Mouse (Mus musculus): ENCODE data around the gene Ddb2. TPM values are rescaled to one million over a fixed set of nuclear protein-coding genes. Genes with fewer than 3 reads are reported as not detected.

Ddb2 gene
- total and polyA plus RNA-seq, 3 experiments, result 2.7 to 8.5 (median 3.2) TPM

DNA sequence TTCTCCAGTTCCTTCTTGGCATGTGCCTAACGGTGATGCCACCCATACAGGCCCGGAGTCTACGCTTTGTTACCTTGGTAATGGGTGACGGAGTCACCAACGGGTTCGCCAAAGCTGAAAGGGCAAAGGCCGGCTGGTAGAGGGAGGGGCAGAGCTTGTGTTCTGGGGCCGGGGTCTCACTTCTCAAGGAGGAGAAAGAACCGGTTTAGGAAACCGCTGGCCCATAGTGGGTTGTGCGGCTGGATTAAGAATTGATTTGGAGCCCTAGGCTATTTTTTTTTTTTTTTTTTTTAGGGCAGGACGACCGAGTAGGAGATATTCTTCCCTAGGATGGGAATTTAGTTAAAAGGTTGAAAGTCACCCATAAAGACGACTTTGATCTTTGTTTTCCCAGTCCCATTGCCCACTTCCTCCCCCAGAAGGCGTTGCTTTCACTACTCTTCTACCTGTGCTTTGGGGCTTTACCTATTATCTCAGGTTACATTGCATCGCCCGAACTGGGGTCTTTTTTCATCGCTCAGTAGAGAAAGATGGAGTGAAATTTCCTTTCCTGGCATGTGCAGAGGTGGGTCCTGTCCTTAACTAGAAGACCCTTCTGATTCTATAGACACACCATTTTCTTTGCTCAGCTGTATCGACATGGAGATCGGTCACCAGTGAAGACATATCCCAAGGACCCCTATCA, 33.7 kb downstream of the Ddb2 start:
- peak overlapping the region; percentile 82 for H3K27ac ChIP-seq
- no peaks in the 10 kb centered on the region for H3K27me3 ChIP-seq (ENCODE audit: control insufficient read depth, insufficient read depth, low read length)
- DNase-seq, result no peak
- H3K36me3 ChIP-seq (ENCODE audit: control insufficient read depth, insufficient read depth, low read length), result no peaks in the 10 kb centered on the region; the same call in 1 of the 2 replicates
- 14% methylated on average over 20 of the region's 20 CpGs for WGBS
- H3K4me1 ChIP-seq (ENCODE audit: control insufficient read depth, insufficient read depth, low read length), result peaks cover 5% of the 10 kb centered on the region; the same call in 1 of the 2 replicates
- TF ChIP-seq POLR2A (IDR thresholded peaks at IDR 0.05; ENCODE audit: insufficient read depth, low read depth, low read length) (no peak), CTCF (IDR thresholded peaks at IDR 0.05) (no peak), EP300 (IDR thresholded peaks at IDR 0.05; ENCODE audit: insufficient read depth, low read depth, low read length) (no peak)
- H3K9ac ChIP-seq (ENCODE audit: low read depth, low read length), result peak overlapping the region; percentile 79
- H3K4me3 ChIP-seq, result peak overlapping the region; percentile 87
- intact Hi-C loops (cut with DNase I), result loop anchor here (5.0 kb wide), 3 partner anchors 34 to 301 kb away; partner anchors contain the start of genes Ddb2, Kbtbd4, Ndufs3 and Slc39a13
- H3K79me2 ChIP-seq (replicated peaks; ENCODE audit: control insufficient read depth, insufficient read depth, low read length), result no peaks in the 10 kb centered on the region

DNA sequence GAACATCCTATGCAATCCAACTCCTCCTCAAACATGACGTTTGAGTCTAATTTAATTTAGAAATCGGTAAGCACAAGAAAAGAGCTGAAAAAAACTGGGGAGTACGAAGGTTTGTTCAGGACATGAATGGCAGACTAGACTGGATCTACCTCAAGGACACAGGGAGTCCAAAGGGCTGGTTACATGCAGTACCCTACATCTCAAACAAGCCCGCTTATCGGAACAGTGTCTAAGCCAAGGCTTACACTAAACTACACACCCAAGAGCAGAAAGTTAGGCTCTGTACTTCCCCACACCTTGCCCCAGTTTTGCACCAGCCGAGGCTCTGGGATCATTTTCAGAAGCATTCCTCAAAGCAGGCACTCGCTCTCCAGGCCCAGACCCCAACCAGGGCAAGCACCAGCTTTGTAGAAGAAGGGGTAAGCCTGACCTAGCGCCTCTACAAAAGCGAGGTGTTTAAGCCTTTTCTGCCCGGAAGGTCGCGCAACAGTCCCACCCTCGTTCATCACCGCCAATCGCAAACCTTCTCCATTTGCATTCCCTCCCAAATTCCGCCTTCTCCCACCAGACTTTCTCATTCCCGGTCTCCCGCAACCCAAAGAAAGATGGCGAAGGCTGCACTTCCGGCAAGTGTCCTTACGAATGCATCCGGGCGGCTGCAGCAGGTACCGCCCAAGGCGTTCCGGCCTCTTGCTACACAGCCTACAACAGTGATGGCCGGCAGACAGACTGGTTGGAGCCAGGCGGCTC, 34.4 kb downstream of the Ddb2 start, which contains the start of the genes Nr1h3 and Acp2:
TSS of gene Nr1h3 (minus strand) at position 613 of the 750 bp plus-strand sequence.
TSS of gene Acp2 (plus strand) at position 664 of the 750 bp plus-strand sequence.
- Histone ChIP-seq H3K4me1 (ENCODE audit: control insufficient read depth, insufficient read depth, low read length) (peaks cover 5% of the 10 kb centered on the region; the same call in 1 of the 2 replicates), H3K9ac (ENCODE audit: low read depth, low read length) (peak within 1 kb of the TSS; percentile 79), H3K27ac (peak within 1 kb of the TSS; percentile 82), H3K27me3 (ENCODE audit: control insufficient read depth, insufficient read depth, low read length) (no peaks in the 10 kb centered on the region), H3K36me3 (ENCODE audit: control insufficient read depth, insufficient read depth, low read length) (no peaks in the 10 kb centered on the region; the same call in 1 of the 2 replicates), H3K4me3 (peak within 1 kb of the TSS; percentile 87), H3K79me2 (replicated peaks; ENCODE audit: control insufficient read depth, insufficient read depth, low read length) (no peaks in the 10 kb centered on the region)
- peak; percentile 93 to 97 for DNase-seq
- peak; percentile 89 for TF ChIP-seq POLR2A (IDR thresholded peaks at IDR 0.05; ENCODE audit: insufficient read depth, low read depth, low read length)
- TF ChIP-seq CTCF (IDR thresholded peaks at IDR 0.05), result no peak
- peak; percentile 76; the same call in 1 of the 2 replicates for TF ChIP-seq EP300 (IDR thresholded peaks at IDR 0.05; ENCODE audit: insufficient read depth, low read depth, low read length)
- 2% methylated on average over 28 of the region's 28 CpGs for WGBS
- intact Hi-C loops (cut with DNase I), result loop anchor here (5.0 kb wide), 3 partner anchors 35 to 300 kb away; partner anchors contain the start of genes Ddb2, Kbtbd4, Ndufs3 and Slc39a13

DNA sequence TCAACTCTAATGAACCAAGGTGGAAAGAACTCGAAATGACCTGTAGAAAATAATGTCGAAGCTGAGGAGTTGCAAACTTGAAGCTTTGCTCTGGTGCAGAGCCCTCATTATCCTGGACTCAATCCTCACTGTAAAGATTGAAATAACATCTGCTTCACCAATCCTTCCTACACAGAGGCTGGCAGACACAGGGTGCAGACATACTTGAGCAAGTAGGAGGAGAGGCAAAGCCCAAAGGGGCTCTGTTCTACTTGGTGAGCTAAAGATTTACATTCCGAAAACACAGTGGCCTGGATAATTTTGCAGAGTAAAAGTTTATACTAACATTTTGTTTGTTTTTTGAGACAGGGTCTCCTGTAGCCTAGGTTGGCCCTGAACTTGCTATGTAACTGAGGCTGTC, 37.9 kb downstream of the Ddb2 start:
- Histone ChIP-seq H3K79me2 (replicated peaks; ENCODE audit: control insufficient read depth, insufficient read depth, low read length) (no peaks in the 10 kb centered on the region), H3K9ac (ENCODE audit: low read depth, low read length) (no peak overlapping the region), H3K4me1 (ENCODE audit: control insufficient read depth, insufficient read depth, low read length) (peaks cover 15% of the 10 kb centered on the region), H3K27me3 (ENCODE audit: control insufficient read depth, insufficient read depth, low read length) (no peaks in the 10 kb centered on the region), H3K36me3 (ENCODE audit: control insufficient read depth, insufficient read depth, low read length) (no peaks in the 10 kb centered on the region; the same call in 1 of the 2 replicates), H3K4me3 (no peak overlapping the region), H3K27ac (no peak overlapping the region)
- intact Hi-C loops (cut with DNase I), result no loop called here
- no peak for TF ChIP-seq CTCF (IDR thresholded peaks at IDR 0.05)
- no peak for TF ChIP-seq EP300 (IDR thresholded peaks at IDR 0.05; ENCODE audit: insufficient read depth, low read depth, low read length)
- TF ChIP-seq POLR2A (IDR thresholded peaks at IDR 0.05; ENCODE audit: insufficient read depth, low read depth, low read length), result no peak
- WGBS, result 85% methylated on average over 3 of the region's 3 CpGs
- no peak for DNase-seq

DNA sequence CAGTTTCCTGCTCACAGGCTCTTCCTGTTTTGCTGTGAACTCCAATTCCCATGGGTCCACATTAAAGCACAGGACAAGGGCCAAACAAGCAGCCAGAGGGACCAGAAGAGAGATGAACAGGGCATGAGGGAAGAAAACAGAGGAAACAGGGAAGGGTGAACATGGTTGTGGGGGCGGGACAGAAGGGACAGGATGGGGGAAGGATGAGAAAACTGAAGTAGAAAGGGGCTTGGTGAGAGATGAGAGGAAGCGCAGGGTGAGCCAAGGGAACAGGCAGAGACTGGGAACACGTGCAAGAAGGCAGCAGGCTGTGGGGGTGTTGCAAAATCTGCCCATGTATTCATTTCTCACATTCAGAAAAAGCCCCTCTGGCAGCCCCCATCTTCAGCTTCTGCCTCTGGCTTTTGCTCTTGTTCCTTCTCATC, 40.2 kb downstream of the Ddb2 start:
- H3K4me3 ChIP-seq, result no peak overlapping the region
- 48% methylated on average over 3 of the region's 3 CpGs for WGBS
- H3K27me3 ChIP-seq (ENCODE audit: control insufficient read depth, insufficient read depth, low read length), result no peaks in the 10 kb centered on the region
- H3K36me3 ChIP-seq (ENCODE audit: control insufficient read depth, insufficient read depth, low read length), result no peaks in the 10 kb centered on the region
- H3K27ac ChIP-seq, result peak overlapping the region; percentile 96
- no peaks in the 10 kb centered on the region for H3K79me2 ChIP-seq (replicated peaks; ENCODE audit: control insufficient read depth, insufficient read depth, low read length)
- DNase-seq, result peak; percentile 57 to 71
- H3K9ac ChIP-seq (ENCODE audit: low read depth, low read length), result no peak overlapping the region
- intact Hi-C loops (cut with DNase I), result no loop called here
- peaks cover 9% of the 10 kb centered on the region for H3K4me1 ChIP-seq (ENCODE audit: control insufficient read depth, insufficient read depth, low read length)
- TF ChIP-seq CTCF (IDR thresholded peaks at IDR 0.05), result no peak
- TF ChIP-seq EP300 (IDR thresholded peaks at IDR 0.05; ENCODE audit: insufficient read depth, low read depth, low read length), result 0 out of 2 replicates have a peak, but pooled peaks have one; percentile 21
- TF ChIP-seq POLR2A (IDR thresholded peaks at IDR 0.05; ENCODE audit: insufficient read depth, low read depth, low read length), result no peak; the same call in 1 of the 2 replicates

DNA sequence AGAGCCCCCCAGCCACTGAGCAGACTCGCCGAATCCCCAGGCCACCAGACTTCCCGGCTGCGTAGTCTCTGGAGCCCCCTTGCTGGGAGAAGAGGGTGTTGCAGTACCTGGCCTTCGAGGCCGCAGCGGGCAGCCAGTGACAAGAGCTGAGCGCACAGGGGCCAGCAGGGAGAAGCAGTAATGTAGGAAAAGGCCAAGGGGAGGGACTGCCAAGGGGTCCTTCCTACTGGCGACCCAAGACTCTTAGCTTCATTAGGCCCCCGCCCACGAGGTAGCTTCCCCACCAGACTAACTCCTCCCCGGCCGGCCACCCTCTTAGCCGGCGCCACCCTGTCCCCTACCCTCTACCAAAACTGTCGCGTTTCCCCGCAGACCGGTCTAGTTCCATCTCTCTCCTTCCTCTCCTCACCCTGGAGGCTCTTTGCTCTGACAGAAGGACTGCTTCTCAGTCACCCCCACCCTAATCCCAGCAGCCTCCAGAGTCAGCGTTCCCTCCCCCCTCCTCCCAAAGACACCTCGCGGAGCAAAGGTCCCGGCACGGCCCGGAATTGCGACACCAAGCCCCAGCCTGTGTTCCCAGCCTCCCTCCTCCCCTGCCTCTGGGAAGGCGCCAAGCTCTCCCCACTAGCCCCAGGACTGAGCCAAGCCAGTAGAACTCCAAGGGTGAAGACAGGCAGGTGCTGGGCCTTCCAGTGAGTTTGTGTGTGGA, 42.0 kb downstream of the Ddb2 start:
- Histone ChIP-seq H3K79me2 (replicated peaks; ENCODE audit: control insufficient read depth, insufficient read depth, low read length) (no peaks in the 10 kb centered on the region), H3K4me1 (ENCODE audit: control insufficient read depth, insufficient read depth, low read length) (peaks cover 9% of the 10 kb centered on the region), H3K36me3 (ENCODE audit: control insufficient read depth, insufficient read depth, low read length) (no peaks in the 10 kb centered on the region), H3K9ac (ENCODE audit: low read depth, low read length) (peak overlapping the region; percentile 71), H3K27ac (peak overlapping the region; percentile 96), H3K4me3 (peak overlapping the region; percentile 58), H3K27me3 (ENCODE audit: control insufficient read depth, insufficient read depth, low read length) (no peaks in the 10 kb centered on the region)
- intact Hi-C loops (cut with DNase I), result loop anchor here (1.0 kb wide), 1 partner anchor 79 kb away; no protein-coding TSS in a partner anchor
- WGBS, result 2% methylated on average over 27 of the region's 27 CpGs
- peak; percentile 89 to 92 for DNase-seq
- TF ChIP-seq CTCF (IDR thresholded peaks at IDR 0.05) (peak; percentile 95), POLR2A (IDR thresholded peaks at IDR 0.05; ENCODE audit: insufficient read depth, low read depth, low read length) (peak; percentile 79), EP300 (IDR thresholded peaks at IDR 0.05; ENCODE audit: insufficient read depth, low read depth, low read length) (peak; percentile 44; the same call in 1 of the 2 replicates)

All from heart, adult 2 months (tissue).